Mouse (Mus musculus): ENCODE measurements around the gene Hs3st4. TPM values are rescaled to one million over a fixed set of nuclear protein-coding genes. Genes with fewer than 3 reads are reported as not detected.

The Hs3st4 gene
- total RNA-seq (2021): 10 to 100 TPM; 41.6 to 49.3 TPM
- long read RNA-seq, experiment 1, partial matches to known transcripts: 0 of 10 reads
- long read RNA-seq, experiment 1, other reads (novel, unspliced or antisense): 10 of 10 reads
- long read RNA-seq, experiment 2, partial matches to known transcripts: 6 of 8 reads
- long read RNA-seq, experiment 2, other reads (novel, unspliced or antisense): 2 of 8 reads

GRCm38 (mm10) chr7:123982461-123983038, at the start of gene Hs3st4:
Gene Hs3st4, plus strand, starts transcription at chr7:123982869.
- H3K27ac ChIP-seq: peak within 1 kb of the TSS; percentile 57
- TF ChIP-seq CTCF (IDR thresholded peaks at IDR 0.05): no peak
- DNase-seq (ENCODE audit: extremely low spot score in 1 of 2, low spot score in 2 of 2): peak; percentile 48 to 66
- intact Hi-C loops (cut with DNase I): loop anchor here (5.0 kb wide), 3 partner anchors 145 to 1415 kb away; no protein-coding TSS in a partner anchor
- peak within 1 kb of the TSS; percentile 52 for H3K4me3 ChIP-seq

DNA sequence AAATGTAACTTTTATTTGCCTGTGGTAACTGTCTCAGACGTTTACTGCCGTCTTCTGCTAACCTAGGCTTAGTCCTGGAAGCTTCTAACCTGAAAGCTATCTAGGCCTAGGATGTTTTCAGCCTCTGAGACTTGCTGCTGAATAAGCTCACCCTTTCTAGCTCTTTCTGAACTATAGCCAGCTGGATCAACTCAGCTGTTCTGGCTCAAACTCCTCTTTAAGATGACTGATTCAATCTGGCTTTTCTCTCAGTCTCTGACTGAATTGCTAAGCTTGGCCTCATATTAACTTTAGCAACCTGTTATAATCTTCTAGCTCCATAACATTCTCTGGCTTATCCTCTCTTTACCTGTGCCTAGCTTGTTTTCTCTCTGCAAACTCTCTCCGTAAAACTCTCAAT, 35.8 kb upstream of the Hs3st4 start:
- no peak overlapping the region for H3K27ac ChIP-seq
- no peak for DNase-seq (ENCODE audit: extremely low spot score in 1 of 2, low spot score in 2 of 2)
- intact Hi-C loops (cut with DNase I): no loop called here
- no peak for TF ChIP-seq CTCF (IDR thresholded peaks at IDR 0.05)
- no peak overlapping the region for H3K4me3 ChIP-seq

GRCm38 (mm10) chr7:123963021-123963420, 19.6 kb upstream of the Hs3st4 start:
- intact Hi-C loops (cut with DNase I): loop anchor here (5.0 kb wide), 2 partner anchors 819 to 1219 kb away; no protein-coding TSS in a partner anchor
- TF ChIP-seq CTCF (IDR thresholded peaks at IDR 0.05): no peak
- no peak for DNase-seq (ENCODE audit: extremely low spot score in 1 of 2, low spot score in 2 of 2)
- Histone ChIP-seq H3K4me3 (no peak overlapping the region), H3K27ac (no peak overlapping the region)

DNA sequence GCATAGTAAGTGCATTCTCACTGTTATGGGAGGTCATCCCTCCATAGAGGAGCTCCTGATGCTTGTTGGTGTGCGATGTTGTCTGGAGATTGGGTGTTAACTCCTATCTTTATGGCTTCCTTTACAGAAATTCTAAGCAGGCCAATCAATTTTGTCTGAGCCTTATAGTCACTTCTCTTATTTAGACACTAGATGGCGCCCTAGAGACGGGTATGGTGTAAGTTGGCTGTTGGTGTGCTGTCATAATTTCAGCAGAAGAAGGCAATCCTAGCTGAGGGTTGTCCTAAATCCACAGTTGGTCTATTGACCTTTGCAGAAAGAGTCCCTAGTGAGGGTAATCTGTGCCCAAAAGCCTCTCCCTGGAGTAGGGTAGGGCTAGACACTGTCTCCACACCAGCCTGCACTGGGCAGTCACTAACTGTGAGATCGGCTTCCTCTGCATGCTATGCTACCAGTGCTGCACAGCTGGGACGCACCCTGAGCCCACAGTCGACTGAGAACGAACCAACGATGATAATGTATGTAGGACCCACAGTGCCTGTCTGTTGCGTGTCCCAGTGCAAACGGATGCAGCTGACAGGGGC, 18.0 kb upstream of the Hs3st4 start:
- Histone ChIP-seq H3K4me3 (no peak overlapping the region), H3K27ac (no peak overlapping the region)
- no peak for DNase-seq (ENCODE audit: extremely low spot score in 1 of 2, low spot score in 2 of 2)
- intact Hi-C loops (cut with DNase I): loop anchor here (2.0 to 5.0 kb wide), 3 partner anchors 818 to 1428 kb away; no protein-coding TSS in a partner anchor
- TF ChIP-seq CTCF (IDR thresholded peaks at IDR 0.05): peak; percentile 71

DNA sequence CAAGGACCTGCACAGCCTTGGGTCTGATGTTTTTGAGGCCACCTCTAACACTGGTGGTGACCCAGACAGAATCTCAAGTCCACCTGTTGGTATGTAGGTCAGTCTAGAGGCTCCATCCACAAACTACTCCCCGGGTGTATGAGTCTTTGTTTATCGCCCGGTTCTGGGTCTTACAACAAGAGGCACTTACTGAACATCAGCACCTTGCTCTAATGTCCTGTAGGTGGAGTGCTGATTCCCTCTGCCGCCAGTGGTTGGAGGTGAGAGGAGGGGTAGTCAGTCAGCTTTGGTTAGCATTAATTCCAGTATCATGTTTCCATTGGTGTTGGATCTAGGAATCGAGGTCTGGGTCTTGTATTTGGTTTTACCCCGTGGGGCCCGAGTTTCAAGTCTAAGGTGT, 17.2 kb upstream of the Hs3st4 start:
- DNase-seq (ENCODE audit: extremely low spot score in 1 of 2, low spot score in 2 of 2): no peak
- H3K4me3 ChIP-seq: no peak overlapping the region
- no peak; the same call in 1 of the 2 replicates for TF ChIP-seq CTCF (IDR thresholded peaks at IDR 0.05)
- H3K27ac ChIP-seq: no peak overlapping the region
- intact Hi-C loops (cut with DNase I): loop anchor here (2.0 kb wide), 1 partner anchor 1427 kb away; no protein-coding TSS in a partner anchor

DNA sequence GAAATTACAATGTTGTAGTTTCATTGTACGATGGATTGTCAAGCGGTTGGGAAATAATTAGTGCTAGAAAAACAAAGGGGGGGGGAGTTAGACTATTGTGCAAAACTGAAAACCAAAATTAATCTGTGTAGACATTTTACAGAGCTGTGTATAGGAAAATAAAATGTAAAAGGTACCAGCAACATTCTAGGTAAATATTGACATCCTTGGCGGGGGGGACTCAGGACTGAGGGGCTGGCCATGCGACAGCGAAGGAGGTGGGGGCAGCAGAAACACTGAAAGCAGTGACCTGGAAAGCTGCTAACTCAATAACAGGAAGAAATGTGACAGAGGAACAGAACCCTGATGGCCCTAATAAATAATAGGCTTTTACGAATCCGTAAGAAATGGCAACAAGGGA, 7.2 kb upstream of the Hs3st4 start:
- Histone ChIP-seq H3K4me3 (no peak overlapping the region), H3K27ac (no peak overlapping the region)
- TF ChIP-seq CTCF (IDR thresholded peaks at IDR 0.05): no peak
- no peak for DNase-seq (ENCODE audit: extremely low spot score in 1 of 2, low spot score in 2 of 2)
- intact Hi-C loops (cut with DNase I): no loop called here

GRCm38 (mm10) chr7:123981435-123981834, 1.2 kb upstream of the Hs3st4 start:
- Histone ChIP-seq H3K27ac (no peak overlapping the region), H3K4me3 (peak overlapping the region; percentile 52; the same call in 1 of the 2 replicates)
- intact Hi-C loops (cut with DNase I): loop anchor here (5.0 kb wide), 3 partner anchors 146 to 1416 kb away; no protein-coding TSS in a partner anchor
- TF ChIP-seq CTCF (IDR thresholded peaks at IDR 0.05): no peak
- DNase-seq (ENCODE audit: extremely low spot score in 1 of 2, low spot score in 2 of 2): no peak

DNA sequence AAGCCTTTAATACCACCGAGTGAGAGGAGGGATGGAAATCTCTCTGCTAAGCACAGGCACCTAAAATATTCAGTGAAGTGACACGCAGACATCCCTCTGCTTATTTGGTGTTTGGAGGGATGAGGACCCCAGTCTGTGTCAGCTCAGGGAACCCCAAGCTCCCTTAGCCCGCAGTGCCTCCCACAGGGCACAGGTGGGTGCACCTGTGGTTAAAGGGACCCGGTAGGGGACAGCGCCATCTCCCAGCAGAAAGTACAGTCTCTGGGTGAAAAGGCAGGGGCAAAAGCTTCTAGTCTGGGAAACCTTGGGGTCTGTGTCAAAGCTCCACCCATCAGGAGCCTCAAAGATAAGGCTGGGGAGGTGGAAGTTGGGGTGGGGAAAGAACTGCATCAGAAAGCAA, 659 bp upstream of the Hs3st4 start:
- H3K4me3 ChIP-seq: peak overlapping the region; percentile 52
- no peak overlapping the region for H3K27ac ChIP-seq

GRCm38 (mm10) chr7:123983177-123984046, 743 bp downstream of the Hs3st4 start:
- TF ChIP-seq CTCF (IDR thresholded peaks at IDR 0.05): no peak
- Histone ChIP-seq H3K4me3 (peak overlapping the region; percentile 50), H3K27ac (peak overlapping the region; percentile 57)
- peak; percentile 27 to 36 for DNase-seq (ENCODE audit: extremely low spot score in 1 of 2, low spot score in 2 of 2)
- intact Hi-C loops (cut with DNase I): loop anchor here (5.0 kb wide), 3 partner anchors 144 to 1414 kb away; no protein-coding TSS in a partner anchor

More for the DNA sequence above, 659 bp upstream of the Hs3st4 start:
- DNase-seq (ENCODE audit: extremely low spot score in 1 of 2, low spot score in 2 of 2): peak in 1 of 2 experiments; percentile 19
- intact Hi-C loops (cut with DNase I): loop anchor here (5.0 kb wide), 3 partner anchors 145 to 1415 kb away; no protein-coding TSS in a partner anchor
- TF ChIP-seq CTCF (IDR thresholded peaks at IDR 0.05): no peak

DNA sequence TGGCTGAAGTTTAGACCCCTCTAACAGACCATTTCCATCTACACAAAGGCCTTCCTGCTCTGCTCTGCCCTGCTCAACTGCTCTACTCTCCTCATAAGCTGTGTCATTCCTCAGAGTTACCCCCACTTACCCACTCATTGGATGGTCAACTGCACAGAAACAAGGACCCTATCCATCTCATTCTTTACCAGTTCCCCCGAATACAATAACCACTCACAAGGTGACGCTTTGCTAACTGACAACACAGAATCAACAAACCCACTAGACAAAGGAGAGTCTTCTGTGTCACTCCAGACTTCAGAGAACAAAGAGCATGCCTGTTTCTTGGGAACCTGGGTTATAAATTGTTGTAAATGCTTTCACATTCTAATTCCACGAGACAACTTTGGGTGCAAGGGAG, 9.5 kb downstream of the Hs3st4 start:
- intact Hi-C loops (cut with DNase I): no loop called here
- H3K27ac ChIP-seq: no peak overlapping the region
- no peak for TF ChIP-seq CTCF (IDR thresholded peaks at IDR 0.05)
- no peak for DNase-seq (ENCODE audit: extremely low spot score in 1 of 2, low spot score in 2 of 2)
- no peak overlapping the region for H3K4me3 ChIP-seq

DNA sequence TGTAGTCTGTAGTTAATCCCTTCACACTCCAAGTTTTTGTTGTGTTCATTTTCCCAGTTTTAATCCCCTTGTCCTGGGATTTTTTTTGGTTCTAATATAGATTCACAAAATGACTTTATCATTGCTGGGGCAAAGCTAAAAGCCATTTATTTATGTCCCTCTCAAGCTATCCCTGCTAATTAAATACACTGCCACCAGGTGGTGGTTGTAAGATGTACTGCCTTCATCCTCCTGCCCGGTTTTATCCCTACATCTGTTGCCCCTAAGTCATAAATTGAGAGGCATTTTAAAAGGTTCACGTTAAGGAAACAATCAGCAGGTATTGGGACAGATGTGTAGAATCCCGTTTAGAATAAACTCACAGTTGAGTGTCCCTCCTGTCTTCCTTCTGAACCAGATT, 14.6 kb downstream of the Hs3st4 start:
- H3K4me3 ChIP-seq: no peak overlapping the region
- TF ChIP-seq CTCF (IDR thresholded peaks at IDR 0.05): peak; percentile 29
- no peak overlapping the region for H3K27ac ChIP-seq
- intact Hi-C loops (cut with DNase I): loop anchor here (5.0 kb wide), 1 partner anchor 125 kb away; no protein-coding TSS in a partner anchor
- no peak for DNase-seq (ENCODE audit: extremely low spot score in 1 of 2, low spot score in 2 of 2)
